Mouse (Mus musculus): ENCODE data around the gene Gchfr.
A peak's percentile ranks its signal among the peaks of the same experiment; 100 is the strongest.

The Gchfr gene

GRCm38 (mm10) chr2:119198049-119198448 is 30.5 kb downstream of the Gchfr start:
- TF ChIP-seq CTCF (conservative IDR thresholded peaks at IDR 0.05; ENCODE audit: low read length), result no peak
- TF ChIP-seq NANOG (IDR thresholded peaks at IDR 0.05; ENCODE audit: borderline replicate concordance, low read length), result no peak
- TF ChIP-seq POU5F1 (IDR thresholded peaks at IDR 0.05; ENCODE audit: borderline replicate concordance, low read length), result no peak
- no peaks in the 10 kb centered on the region for H3K36me3 ChIP-seq (ENCODE audit: insufficient read depth, low read length)
- H3K4me1 ChIP-seq (replicated peaks; ENCODE audit: low read depth, low read length), result peaks cover 35% of the 10 kb centered on the region
- H3K4me3 ChIP-seq (replicated peaks; ENCODE audit: low read length), result no peak overlapping the region
- no peaks in the 10 kb centered on the region for H3K27me3 ChIP-seq (ENCODE audit: insufficient read depth, low read length)
- no peaks in the 10 kb centered on the region for H3K9me3 ChIP-seq (ENCODE audit: low read length)

- Histone ChIP-seq H3K4me3 (replicated peaks; ENCODE audit: low read length) (no peak overlapping the region), H3K36me3 (ENCODE audit: insufficient read depth, low read length) (no peaks in the 10 kb centered on the region), H3K9me3 (ENCODE audit: low read length) (no peaks in the 10 kb centered on the region), H3K27me3 (ENCODE audit: insufficient read depth, low read length) (no peaks in the 10 kb centered on the region), H3K4me1 (replicated peaks; ENCODE audit: low read depth, low read length) (peaks cover 32% of the 10 kb centered on the region)
- no peak for TF ChIP-seq POU5F1 (IDR thresholded peaks at IDR 0.05; ENCODE audit: borderline replicate concordance, low read length)
- no peak for TF ChIP-seq NANOG (IDR thresholded peaks at IDR 0.05; ENCODE audit: borderline replicate concordance, low read length)
- no peak for TF ChIP-seq CTCF (conservative IDR thresholded peaks at IDR 0.05; ENCODE audit: low read length)
These were observed 31.4 kb downstream of the Gchfr start for GRCm38 (mm10) chr2:119198934-119199333.

DNA sequence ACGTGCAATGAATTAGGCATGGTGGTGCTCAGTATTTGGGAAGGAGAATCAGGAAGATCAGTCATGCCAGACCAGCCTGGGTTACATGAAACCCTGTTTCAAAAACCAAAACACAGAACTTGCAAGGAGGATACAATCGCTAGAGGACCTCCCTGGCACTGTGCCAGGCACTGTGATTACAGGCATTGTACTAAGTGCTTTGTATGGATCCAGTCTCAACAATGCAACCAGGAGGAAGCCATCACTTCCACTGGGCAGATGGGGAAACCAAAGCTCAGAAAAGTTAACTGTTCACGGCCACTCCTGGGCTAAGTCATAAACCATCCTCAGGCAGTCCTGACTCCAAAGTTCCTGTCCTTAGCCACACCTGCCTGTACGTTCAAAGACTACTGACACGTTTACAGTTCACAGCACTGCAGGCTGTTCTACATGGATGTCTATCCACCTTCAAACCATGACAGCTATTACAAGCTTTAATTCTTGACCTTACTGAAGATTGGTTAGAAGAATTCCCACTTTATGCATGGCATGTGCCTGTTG is 35.4 kb downstream of the Gchfr start:
- TF ChIP-seq CTCF (conservative IDR thresholded peaks at IDR 0.05; ENCODE audit: low read length) (no peak), NANOG (IDR thresholded peaks at IDR 0.05; ENCODE audit: borderline replicate concordance, low read length) (no peak), POU5F1 (IDR thresholded peaks at IDR 0.05; ENCODE audit: borderline replicate concordance, low read length) (no peak)
- Histone ChIP-seq H3K4me3 (replicated peaks; ENCODE audit: low read length) (no peak overlapping the region), H3K36me3 (ENCODE audit: insufficient read depth, low read length) (no peaks in the 10 kb centered on the region), H3K9me3 (ENCODE audit: low read length) (no peaks in the 10 kb centered on the region), H3K4me1 (replicated peaks; ENCODE audit: low read depth, low read length) (peaks cover 46% of the 10 kb centered on the region), H3K27me3 (ENCODE audit: insufficient read depth, low read length) (no peaks in the 10 kb centered on the region)

- Histone ChIP-seq H3K4me3 (replicated peaks; ENCODE audit: low read length) (no peak overlapping the region), H3K27me3 (ENCODE audit: insufficient read depth, low read length) (no peaks in the 10 kb centered on the region), H3K36me3 (ENCODE audit: insufficient read depth, low read length) (no peaks in the 10 kb centered on the region), H3K4me1 (replicated peaks; ENCODE audit: low read depth, low read length) (peaks cover 43% of the 10 kb centered on the region), H3K9me3 (ENCODE audit: low read length) (no peaks in the 10 kb centered on the region)
- peak; percentile 55; the same call in 1 of the 2 replicates for TF ChIP-seq NANOG (IDR thresholded peaks at IDR 0.05; ENCODE audit: borderline replicate concordance, low read length)
- no peak for TF ChIP-seq CTCF (conservative IDR thresholded peaks at IDR 0.05; ENCODE audit: low read length)
- no peak for TF ChIP-seq POU5F1 (IDR thresholded peaks at IDR 0.05; ENCODE audit: borderline replicate concordance, low read length)
These were observed 36.4 kb downstream of the Gchfr start for GRCm38 (mm10) chr2:119203871-119204460.

- Histone ChIP-seq H3K4me1 (replicated peaks; ENCODE audit: low read depth, low read length) (peaks cover 52% of the 10 kb centered on the region), H3K9me3 (ENCODE audit: low read length) (no peaks in the 10 kb centered on the region), H3K36me3 (ENCODE audit: insufficient read depth, low read length) (peaks cover 28% of the 10 kb centered on the region), H3K4me3 (replicated peaks; ENCODE audit: low read length) (peak overlapping the region; percentile 89), H3K27me3 (ENCODE audit: insufficient read depth, low read length) (no peaks in the 10 kb centered on the region)
- TF ChIP-seq POU5F1 (IDR thresholded peaks at IDR 0.05; ENCODE audit: borderline replicate concordance, low read length) (no peak), CTCF (conservative IDR thresholded peaks at IDR 0.05; ENCODE audit: low read length) (no peak), NANOG (IDR thresholded peaks at IDR 0.05; ENCODE audit: borderline replicate concordance, low read length) (no peak)
These were observed 40.4 kb downstream of the Gchfr start for GRCm38 (mm10) chr2:119207961-119208343.

GRCm38 (mm10) chr2:119208344-119209175 is 41.0 kb downstream of the Gchfr start, which contains the start of the genes Zfyve19 and Dnajc17:
TSS of gene Zfyve19 (plus strand) at chr2:119208617.
TSS of gene Dnajc17 (minus strand) at chr2:119208795.
- H3K27me3 ChIP-seq (ENCODE audit: insufficient read depth, low read length), result no peaks in the 10 kb centered on the region
- H3K36me3 ChIP-seq (ENCODE audit: insufficient read depth, low read length), result peaks cover 33% of the 10 kb centered on the region

DNA sequence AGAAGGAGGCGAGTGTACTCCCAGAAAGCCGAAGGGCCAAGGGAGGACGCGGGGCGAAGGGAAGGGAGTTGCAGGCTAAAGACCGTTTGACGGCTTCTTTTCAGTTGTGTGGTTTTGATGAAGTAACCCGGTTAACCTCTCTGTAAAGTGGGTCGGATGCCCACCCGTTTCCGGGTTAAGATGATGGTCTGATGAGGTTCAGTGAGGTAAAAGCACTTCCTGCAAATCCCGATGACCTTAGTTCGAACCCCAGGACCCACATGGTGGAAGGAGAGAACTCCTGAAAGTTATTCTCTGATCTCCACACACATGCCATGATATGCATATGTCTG is 41.6 kb downstream of the Gchfr start:
- peak overlapping the region; percentile 89 for H3K4me3 ChIP-seq (replicated peaks; ENCODE audit: low read length)
- TF ChIP-seq POU5F1 (IDR thresholded peaks at IDR 0.05; ENCODE audit: borderline replicate concordance, low read length) (no peak), CTCF (conservative IDR thresholded peaks at IDR 0.05; ENCODE audit: low read length) (no peak), NANOG (IDR thresholded peaks at IDR 0.05; ENCODE audit: borderline replicate concordance, low read length) (no peak)
- peaks cover 45% of the 10 kb centered on the region for H3K4me1 ChIP-seq (replicated peaks; ENCODE audit: low read depth, low read length)
- no peaks in the 10 kb centered on the region for H3K9me3 ChIP-seq (ENCODE audit: low read length)
- no peaks in the 10 kb centered on the region for H3K27me3 ChIP-seq (ENCODE audit: insufficient read depth, low read length)
- H3K36me3 ChIP-seq (ENCODE audit: insufficient read depth, low read length), result peaks cover 37% of the 10 kb centered on the region

More at GRCm38 (mm10) chr2:119208344-119209175, 41.0 kb downstream of the Gchfr start, which contains the start of the genes Zfyve19 and Dnajc17:
- Histone ChIP-seq H3K9me3 (ENCODE audit: low read length) (no peaks in the 10 kb centered on the region), H3K4me3 (replicated peaks; ENCODE audit: low read length) (peak within 1 kb of the TSS; percentile 89), H3K4me1 (replicated peaks; ENCODE audit: low read depth, low read length) (peaks cover 50% of the 10 kb centered on the region)
- TF ChIP-seq CTCF (conservative IDR thresholded peaks at IDR 0.05; ENCODE audit: low read length), result no peak
- TF ChIP-seq POU5F1 (IDR thresholded peaks at IDR 0.05; ENCODE audit: borderline replicate concordance, low read length), result no peak
- no peak for TF ChIP-seq NANOG (IDR thresholded peaks at IDR 0.05; ENCODE audit: borderline replicate concordance, low read length)

Data from E14TG2a.4 (cell line).